Mouse (Mus musculus) liver, adult 2 months (tissue): ENCODE measurements around the gene Nfia. TPM values are rescaled to one million over a fixed set of nuclear protein-coding genes. Genes with fewer than 3 reads are reported as not detected.

Experiments used
- DNase-seq: peaks from one replicate; pipeline ENCODE4 v3.0.0-alpha.2; 2011; ENCODE audit warnings: low read depth, low spot score; ENCODE audit errors: extremely low read depth
- H3K27ac ChIP-seq: fragments of 200-500 bp; replicated peaks from 2 replicates; pipeline ENCODE4 v1.5.1; 2012; ENCODE audit warnings: low read depth, mild to moderate bottlenecking, control low read depth, inconsistent platforms, low read length; ENCODE audit not compliant: insufficient read depth
- H3K27me3 ChIP-seq: fragments of 200-500 bp; 2 replicates; pipeline ENCODE4 v1.6.1; 2012; ENCODE audit warnings: mild to moderate bottlenecking, moderate library complexity, low read length, inconsistent platforms; ENCODE audit not compliant: control insufficient read depth, insufficient read depth
- H3K36me3 ChIP-seq: fragments of 200-500 bp; 2 replicates; pipeline ENCODE4 v1.6.1; 2012; ENCODE audit warnings: low read length, inconsistent platforms; ENCODE audit not compliant: control insufficient read depth, insufficient read depth
- H3K4me1 ChIP-seq: fragments of 200-500 bp; 2 replicates; pipeline ENCODE4 v1.6.1; 2011; ENCODE audit warnings: low read length; ENCODE audit not compliant: control insufficient read depth, insufficient read depth
- H3K4me3 ChIP-seq: fragments of 200-500 bp; 2 replicates; pipeline ENCODE4 v1.5.1; 2011; ENCODE audit warnings: low read depth, mild to moderate bottlenecking, control low read depth, low read length, moderate library complexity; ENCODE audit not compliant: insufficient read depth
- H3K79me2 ChIP-seq: fragments of 200-500 bp; 2 replicates; pipeline ENCODE4 v1.6.1; 2012; ENCODE audit warnings: inconsistent platforms, mild to moderate bottlenecking, low read length, moderate library complexity; ENCODE audit not compliant: control insufficient read depth, insufficient read depth
- H3K9ac ChIP-seq: fragments of 200-500 bp; 2 replicates; pipeline ENCODE4 v1.6.1; 2012; ENCODE audit warnings: low read depth, mild to moderate bottlenecking, control low read depth, inconsistent platforms, low read length
- CTCF ChIP-seq: fragments of 200-500 bp; IDR thresholded peaks from 2 replicates; pipeline ENCODE4 v1.5.1; 2011; ENCODE audit warnings: low read depth, low read length, control low read depth
- POLR2A ChIP-seq: fragments of 200-500 bp; IDR thresholded peaks from 2 replicates; pipeline ENCODE4 v1.6.1; 2011; ENCODE audit warnings: low read length, control low read depth; ENCODE audit not compliant: insufficient read depth; ENCODE audit errors: extremely low read depth
- WGBS: fragments of 180-500 bp; shearing (Covaris S2); methylation state at CpG from one replicate; pipeline ENCODE4 v1.1.7; 2018; 5-methylcytosine and 5-hydroxymethylcytosine counted together
- polyA plus RNA-seq: library from polyadenylated mRNA; depleted of rRNA; stranded (reverse); fragments of >200 nt; gene quantifications from 2 replicates; pipeline ENCODE4 v1.2.3, GENCODE M21; 2012
- total RNA-seq: library from RNA; depleted of rRNA; stranded (reverse); fragments of >200 nt; gene quantifications from 2 replicates; pipeline ENCODE4 v1.2.3, GENCODE M21; 2014

Nfia gene
- total and polyA plus RNA-seq, 2 experiments, result 12.5 to 32.2 TPM

- Histone ChIP-seq H3K27me3 (no peaks in the 10 kb centered on the region), H3K79me2 (no peaks in the 10 kb centered on the region), H3K27ac (peak overlapping the region; percentile 86), H3K4me3 (peak overlapping the region; percentile 70), H3K36me3 (no peaks in the 10 kb centered on the region), H3K4me1 (no peaks in the 10 kb centered on the region), H3K9ac (peak overlapping the region; percentile 62)
- peak; percentile 61 for DNase-seq
- no peak for TF ChIP-seq POLR2A
- TF ChIP-seq CTCF, result no peak; the same call in 1 of the 2 replicates
- under 1% methylated on average over 14 of the region's 14 CpGs for WGBS
Measured at GRCm38 (mm10) chr4:97757978-97758461, 14.5 kb upstream of the Nfia start.

- Histone ChIP-seq H3K36me3 (no peaks in the 10 kb centered on the region), H3K27ac (no peak overlapping the region), H3K79me2 (no peaks in the 10 kb centered on the region), H3K27me3 (no peaks in the 10 kb centered on the region), H3K4me3 (no peak overlapping the region), H3K9ac (no peak overlapping the region; the same call in 1 of the 2 replicates), H3K4me1 (no peaks in the 10 kb centered on the region)
- peak; percentile 14 for DNase-seq
- TF ChIP-seq POLR2A (no peak), CTCF (no peak)
- 87% methylated on average over 3 of the region's 3 CpGs for WGBS
Measured at GRCm38 (mm10) chr4:97758661-97759060, 13.9 kb upstream of the Nfia start.

- WGBS, result 29% methylated on average over 4 of the region's 4 CpGs
- H3K4me1 ChIP-seq, result peaks cover 8% of the 10 kb centered on the region
- no peaks in the 10 kb centered on the region for H3K36me3 ChIP-seq
- no peaks in the 10 kb centered on the region for H3K79me2 ChIP-seq
- peak overlapping the region; percentile 27 for H3K27ac ChIP-seq
- H3K9ac ChIP-seq, result no peak overlapping the region
- TF ChIP-seq CTCF, result no peak
- no peak for TF ChIP-seq POLR2A
- DNase-seq, result no peak
- H3K4me3 ChIP-seq, result no peak overlapping the region
- no peaks in the 10 kb centered on the region for H3K27me3 ChIP-seq
Measured at GRCm38 (mm10) chr4:97764616-97765015, 7.9 kb upstream of the Nfia start.

DNA sequence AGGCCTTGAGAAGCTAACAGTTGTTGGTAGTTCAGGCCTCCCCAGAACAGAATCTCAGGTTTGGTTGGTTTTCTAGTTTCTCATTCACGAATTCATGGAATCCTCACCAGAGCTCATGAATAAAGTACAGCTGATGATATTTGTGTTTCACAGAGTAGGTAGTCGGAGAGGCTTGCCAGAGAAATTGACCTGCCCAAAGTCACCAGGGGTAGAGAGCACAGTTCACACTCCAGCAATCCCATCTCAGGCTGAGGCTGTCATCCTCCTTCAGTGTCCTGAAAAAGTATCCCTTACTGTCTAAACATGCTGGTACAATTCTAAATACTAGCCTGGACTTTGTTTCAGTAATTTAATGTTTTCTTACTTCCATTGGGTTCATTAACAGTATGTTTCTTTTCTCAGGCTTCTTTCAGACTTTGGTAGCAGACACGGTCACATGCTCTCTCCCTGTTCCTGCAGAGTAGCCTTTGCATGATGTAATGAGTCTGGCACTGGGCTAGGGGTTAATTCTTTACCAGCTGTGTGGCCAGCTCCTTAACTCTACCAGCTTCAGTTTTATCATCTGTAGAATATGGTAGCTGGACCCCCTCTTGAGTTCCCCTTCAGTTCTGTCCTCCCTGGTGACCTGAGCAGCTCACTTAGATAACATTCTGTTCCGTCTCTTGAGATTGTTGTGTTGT lies 7.1 kb upstream of the Nfia start:
- no peak overlapping the region for H3K4me3 ChIP-seq
- no peaks in the 10 kb centered on the region for H3K27me3 ChIP-seq
- no peaks in the 10 kb centered on the region for H3K36me3 ChIP-seq
- peaks cover 8% of the 10 kb centered on the region for H3K4me1 ChIP-seq
- WGBS, result 35% methylated on average over 4 of the region's 4 CpGs
- H3K9ac ChIP-seq, result no peak overlapping the region
- H3K27ac ChIP-seq, result peak overlapping the region; percentile 74
- no peaks in the 10 kb centered on the region for H3K79me2 ChIP-seq
- TF ChIP-seq POLR2A (no peak), CTCF (no peak)
- DNase-seq, result peak; percentile 94

DNA sequence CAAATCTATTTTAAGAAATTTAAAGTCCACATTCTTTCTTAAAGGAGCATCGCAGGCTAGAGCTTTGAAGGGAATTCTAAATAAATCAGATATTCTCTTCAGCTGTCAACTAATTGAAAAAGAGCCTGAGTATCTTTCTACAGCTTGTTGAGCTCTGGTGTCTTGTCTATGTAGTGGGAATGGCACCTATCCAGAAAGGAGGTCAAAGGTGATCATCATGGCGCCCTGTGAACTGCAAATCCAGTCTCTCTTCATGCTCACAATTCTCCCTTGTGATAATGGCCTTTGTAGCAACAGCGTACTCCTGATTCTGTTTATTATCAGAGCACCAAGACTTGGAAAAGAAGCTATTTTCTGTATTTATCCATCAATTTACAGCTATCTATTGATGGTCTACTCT lies 6.4 kb upstream of the Nfia start:
- H3K9ac ChIP-seq, result no peak overlapping the region
- no peaks in the 10 kb centered on the region for H3K27me3 ChIP-seq
- peak; percentile 41 for DNase-seq
- H3K27ac ChIP-seq, result peak overlapping the region; percentile 74
- no peak for TF ChIP-seq CTCF
- no peak for TF ChIP-seq POLR2A
- no peaks in the 10 kb centered on the region for H3K79me2 ChIP-seq
- 76% methylated on average over 3 of the region's 3 CpGs for WGBS
- no peak overlapping the region for H3K4me3 ChIP-seq
- peaks cover 8% of the 10 kb centered on the region for H3K4me1 ChIP-seq
- H3K36me3 ChIP-seq, result no peaks in the 10 kb centered on the region

DNA sequence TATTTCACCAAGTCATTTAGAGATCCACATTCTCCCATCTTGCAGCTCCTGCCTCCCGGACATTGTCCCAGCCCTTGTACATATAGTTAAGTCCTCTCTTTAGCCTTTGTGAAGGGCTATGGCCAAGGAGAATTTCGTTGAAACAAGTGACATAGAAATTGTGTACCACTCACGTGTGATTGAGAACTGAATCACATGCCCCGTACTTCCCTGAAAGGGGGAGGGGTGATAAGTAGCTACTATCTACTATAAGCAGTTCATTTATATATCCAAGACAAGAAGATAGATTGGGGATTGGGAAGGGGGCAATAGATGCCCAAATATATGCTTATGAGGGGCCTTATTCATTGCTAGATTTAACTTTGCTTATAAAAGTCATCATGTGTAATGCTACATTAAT lies 5.5 kb upstream of the Nfia start:
- Histone ChIP-seq H3K27me3 (no peaks in the 10 kb centered on the region), H3K27ac (no peak overlapping the region), H3K4me3 (no peak overlapping the region), H3K9ac (no peak overlapping the region), H3K4me1 (peaks cover 8% of the 10 kb centered on the region), H3K36me3 (no peaks in the 10 kb centered on the region), H3K79me2 (no peaks in the 10 kb centered on the region)
- no peak for TF ChIP-seq CTCF
- TF ChIP-seq POLR2A, result no peak
- DNase-seq, result no peak
- WGBS, result 70% methylated on average over 4 of the region's 4 CpGs
